Mouse (Mus musculus) liver, adult 2 months (tissue): ENCODE measurements around the gene Mettl7a3. TPM values are rescaled to one million over a fixed set of nuclear protein-coding genes. Genes with fewer than 3 reads are reported as not detected.
"Not testable (repeated sequence)": the region's sequence is repeated elsewhere in the genome, so short reads cannot be mapped to it uniquely, and the experiment has no call there.

Experiments
- DNase-seq: peaks from one replicate; pipeline ENCODE4 v3.0.0-alpha.2; 2011; ENCODE audit warnings: low read depth, low spot score; ENCODE audit errors: extremely low read depth
- H3K27ac ChIP-seq: fragments of 200-500 bp; replicated peaks from 2 replicates; pipeline ENCODE4 v1.5.1; 2012; ENCODE audit warnings: low read depth, mild to moderate bottlenecking, control low read depth, inconsistent platforms, low read length; ENCODE audit not compliant: insufficient read depth
- H3K27me3 ChIP-seq: fragments of 200-500 bp; 2 replicates; pipeline ENCODE4 v1.6.1; 2012; ENCODE audit warnings: mild to moderate bottlenecking, moderate library complexity, low read length, inconsistent platforms; ENCODE audit not compliant: control insufficient read depth, insufficient read depth
- H3K36me3 ChIP-seq: fragments of 200-500 bp; 2 replicates; pipeline ENCODE4 v1.6.1; 2012; ENCODE audit warnings: low read length, inconsistent platforms; ENCODE audit not compliant: control insufficient read depth, insufficient read depth
- H3K4me1 ChIP-seq: fragments of 200-500 bp; 2 replicates; pipeline ENCODE4 v1.6.1; 2011; ENCODE audit warnings: low read length; ENCODE audit not compliant: control insufficient read depth, insufficient read depth
- H3K4me3 ChIP-seq: fragments of 200-500 bp; 2 replicates; pipeline ENCODE4 v1.5.1; 2011; ENCODE audit warnings: low read depth, mild to moderate bottlenecking, control low read depth, low read length, moderate library complexity; ENCODE audit not compliant: insufficient read depth
- H3K79me2 ChIP-seq: fragments of 200-500 bp; 2 replicates; pipeline ENCODE4 v1.6.1; 2012; ENCODE audit warnings: inconsistent platforms, mild to moderate bottlenecking, low read length, moderate library complexity; ENCODE audit not compliant: control insufficient read depth, insufficient read depth
- H3K9ac ChIP-seq: fragments of 200-500 bp; 2 replicates; pipeline ENCODE4 v1.6.1; 2012; ENCODE audit warnings: low read depth, mild to moderate bottlenecking, control low read depth, inconsistent platforms, low read length
- CTCF ChIP-seq: fragments of 200-500 bp; IDR thresholded peaks from 2 replicates; pipeline ENCODE4 v1.5.1; 2011; ENCODE audit warnings: low read depth, low read length, control low read depth
- POLR2A ChIP-seq: fragments of 200-500 bp; IDR thresholded peaks from 2 replicates; pipeline ENCODE4 v1.6.1; 2011; ENCODE audit warnings: low read length, control low read depth; ENCODE audit not compliant: insufficient read depth; ENCODE audit errors: extremely low read depth
- WGBS: fragments of 180-500 bp; shearing (Covaris S2); methylation state at CpG from one replicate; pipeline ENCODE4 v1.1.7; 2018; 5-methylcytosine and 5-hydroxymethylcytosine counted together
- polyA plus RNA-seq: library from polyadenylated mRNA; depleted of rRNA; stranded (reverse); fragments of >200 nt; gene quantifications from 2 replicates; pipeline ENCODE4 v1.2.3, GENCODE M21; 2012
- total RNA-seq: library from RNA; depleted of rRNA; stranded (reverse); fragments of >200 nt; gene quantifications from 2 replicates; pipeline ENCODE4 v1.2.3, GENCODE M21; 2014

Mettl7a3 gene
- total and polyA plus RNA-seq, 2 experiments, result not detected

DNA sequence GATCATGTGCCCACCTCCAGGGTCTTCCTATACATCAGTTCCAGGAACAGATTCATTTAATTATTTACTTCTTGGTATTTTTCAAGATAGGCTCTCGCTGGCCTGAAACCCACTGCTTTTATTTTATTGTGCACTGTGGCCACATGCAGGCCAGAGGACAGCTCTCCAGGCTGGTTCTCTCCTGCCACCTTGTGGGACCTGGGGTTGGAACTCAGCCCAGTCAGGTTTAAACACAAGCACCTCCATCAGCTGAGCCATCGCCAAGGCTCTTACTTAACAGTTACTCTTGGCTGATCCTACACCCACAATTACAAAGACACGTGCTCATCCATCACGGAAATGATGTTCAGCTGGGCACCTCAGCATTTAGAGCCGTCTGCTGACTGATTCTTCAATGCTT, 13.6 kb upstream of the Mettl7a3 start:
- peak overlapping the region; percentile 51 for H3K9ac ChIP-seq
- no peaks in the 10 kb centered on the region for H3K27me3 ChIP-seq
- TF ChIP-seq CTCF (peak; percentile 91), POLR2A (no peak)
- DNase-seq, result peak; percentile 97
- no peaks in the 10 kb centered on the region for H3K36me3 ChIP-seq
- WGBS, result 13% methylated on average over 5 of the region's 5 CpGs
- no peak overlapping the region for H3K4me3 ChIP-seq
- H3K79me2 ChIP-seq, result no peaks in the 10 kb centered on the region
- H3K4me1 ChIP-seq, result peaks cover 27% of the 10 kb centered on the region
- peak overlapping the region; percentile 98 for H3K27ac ChIP-seq

DNA sequence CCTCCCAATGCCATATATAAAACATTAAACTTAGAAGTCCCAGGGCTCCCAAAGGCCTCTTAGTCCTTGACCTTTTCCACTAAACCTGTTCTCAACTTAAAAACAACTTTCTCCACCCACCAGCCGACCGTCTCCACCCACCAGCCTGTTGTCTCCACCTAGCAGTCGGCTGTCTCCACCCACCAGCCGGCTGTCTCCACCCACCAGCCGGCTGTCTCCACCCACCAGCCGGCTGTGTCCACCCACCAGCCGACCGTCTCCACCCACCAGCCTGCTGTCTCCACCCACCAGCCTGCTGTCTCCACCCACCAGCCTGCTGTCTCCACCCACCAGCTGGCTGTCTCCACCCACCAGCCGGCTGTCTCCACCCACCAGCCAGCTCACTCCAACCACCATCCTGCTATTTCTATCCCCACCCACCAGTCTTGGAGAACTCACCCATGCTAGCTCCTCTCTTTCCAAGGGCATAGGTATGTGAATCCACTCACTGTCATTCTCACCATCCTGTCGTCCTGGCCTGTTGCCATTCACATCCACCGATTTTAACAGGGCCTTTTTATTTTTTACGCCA, 10.6 kb upstream of the Mettl7a3 start:
- Histone ChIP-seq H3K36me3 (no peaks in the 10 kb centered on the region), H3K27me3 (no peaks in the 10 kb centered on the region), H3K4me1 (peaks cover 18% of the 10 kb centered on the region), H3K9ac (no peak overlapping the region), H3K4me3 (no peak overlapping the region), H3K79me2 (no peaks in the 10 kb centered on the region), H3K27ac (no peak overlapping the region)
- WGBS, result 60% methylated on average over 12 of the region's 12 CpGs
- DNase-seq, result peak; percentile 64
- no peak for TF ChIP-seq POLR2A
- TF ChIP-seq CTCF, result no peak

DNA sequence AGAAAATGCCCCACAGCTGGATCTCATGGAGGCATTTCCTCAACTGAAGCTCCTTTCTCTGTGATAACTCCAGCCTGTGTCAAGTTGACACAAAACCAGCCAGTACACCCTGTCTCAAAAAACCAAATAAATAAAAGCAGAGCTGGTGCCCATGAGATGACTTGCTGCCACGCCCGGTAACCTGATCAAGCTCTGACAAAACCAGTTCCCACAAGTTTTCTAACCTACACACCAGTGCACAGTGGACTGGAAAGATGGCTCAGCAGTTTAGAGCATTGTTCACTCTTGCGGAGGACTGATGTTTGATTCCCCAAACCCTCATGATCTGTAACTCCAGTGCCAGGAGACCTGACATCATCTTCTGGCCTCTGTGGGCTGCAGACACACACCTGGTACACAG, 9.5 kb upstream of the Mettl7a3 start:
- no peaks in the 10 kb centered on the region for H3K27me3 ChIP-seq
- H3K4me3 ChIP-seq, result no peak overlapping the region
- H3K4me1 ChIP-seq, result peaks cover 7% of the 10 kb centered on the region
- no peak for TF ChIP-seq CTCF
- TF ChIP-seq POLR2A, result no peak
- no peaks in the 10 kb centered on the region for H3K79me2 ChIP-seq
- DNase-seq, result no peak
- no peak overlapping the region for H3K27ac ChIP-seq
- no peak overlapping the region for H3K9ac ChIP-seq
- 96% methylated on average over 3 of the region's 3 CpGs for WGBS
- no peaks in the 10 kb centered on the region for H3K36me3 ChIP-seq

DNA sequence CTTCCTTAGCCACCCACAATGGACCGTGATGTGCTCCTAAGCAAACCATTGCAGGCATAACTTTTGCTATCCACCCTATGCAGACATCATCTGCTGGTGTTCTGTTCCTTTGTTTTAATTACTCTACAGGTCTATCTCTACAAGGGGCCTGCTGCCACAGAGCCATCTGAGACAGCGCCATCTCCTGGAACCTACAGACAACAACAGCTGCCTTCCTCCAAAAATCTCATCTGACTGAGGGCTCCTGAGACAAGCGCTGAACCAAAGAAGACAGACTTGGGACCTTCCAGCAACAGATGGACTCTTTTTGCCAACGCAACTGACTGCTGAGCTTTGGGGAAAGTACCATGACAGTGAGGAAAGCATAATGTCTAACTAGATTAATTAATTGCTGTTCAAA, 6.6 kb upstream of the Mettl7a3 start:
- not testable (repeated sequence) for H3K36me3 ChIP-seq, H3K4me3 ChIP-seq, H3K79me2 ChIP-seq, DNase-seq, H3K27me3 ChIP-seq, H3K9ac ChIP-seq, H3K27ac ChIP-seq, H3K4me1 ChIP-seq
- 78% methylated on average over 4 of the region's 4 CpGs for WGBS
- peak; percentile 34; the same call in 1 of the 2 replicates for TF ChIP-seq CTCF

DNA sequence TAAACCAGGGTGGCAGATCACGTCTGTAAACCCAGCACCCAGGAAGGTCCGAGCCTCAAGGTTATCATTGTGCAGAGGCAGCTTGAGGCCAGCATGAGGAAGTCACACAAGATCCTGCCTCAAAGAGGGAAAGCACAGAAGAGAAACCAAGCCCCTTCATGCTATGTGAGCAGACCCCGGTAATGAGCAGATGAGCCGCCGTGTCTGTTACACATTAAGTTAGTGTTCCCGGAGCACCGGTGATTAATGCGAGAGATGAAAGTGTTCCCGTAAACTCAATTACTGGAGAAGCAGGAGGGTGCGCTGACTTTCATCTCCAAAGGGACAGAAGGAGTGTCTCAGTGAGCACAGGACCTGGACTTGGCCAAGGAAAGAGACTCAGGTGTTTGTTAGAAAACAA, 5.4 kb upstream of the Mettl7a3 start:
- H3K4me1 ChIP-seq, H3K27ac ChIP-seq, H3K27me3 ChIP-seq, H3K36me3 ChIP-seq, DNase-seq, H3K9ac ChIP-seq, H3K4me3 ChIP-seq, H3K79me2 ChIP-seq: not testable (repeated sequence)
- 94% methylated on average over 10 of the region's 10 CpGs for WGBS

DNA sequence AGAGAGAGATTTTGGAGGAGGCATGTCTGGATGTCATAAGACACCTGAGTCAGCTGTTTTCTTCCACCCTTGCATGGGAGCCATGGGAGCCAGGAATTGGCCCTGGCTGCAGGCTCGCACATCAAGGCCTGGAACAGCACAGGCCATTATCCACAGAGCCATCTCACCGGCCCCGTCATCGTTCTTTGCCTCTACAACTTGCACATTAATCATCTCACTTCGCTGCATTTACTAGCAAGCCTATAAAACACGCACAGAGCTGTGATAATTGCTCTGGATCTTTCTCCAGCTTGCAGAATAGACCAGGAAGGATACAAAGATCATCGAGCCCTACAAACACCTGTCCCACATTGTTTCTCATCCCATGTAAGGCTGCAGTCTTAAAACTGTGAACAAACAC, 4.0 kb upstream of the Mettl7a3 start:
- Histone ChIP-seq H3K4me1 (no peaks in the 10 kb centered on the region), H3K27ac (no peak overlapping the region), H3K9ac (no peak overlapping the region), H3K4me3 (no peak overlapping the region), H3K27me3 (no peaks in the 10 kb centered on the region), H3K79me2 (no peaks in the 10 kb centered on the region), H3K36me3 (no peaks in the 10 kb centered on the region)
- WGBS, result 93% methylated on average over 7 of the region's 7 CpGs
- no peak for DNase-seq
- no peak for TF ChIP-seq POLR2A
- TF ChIP-seq CTCF, result no peak

DNA sequence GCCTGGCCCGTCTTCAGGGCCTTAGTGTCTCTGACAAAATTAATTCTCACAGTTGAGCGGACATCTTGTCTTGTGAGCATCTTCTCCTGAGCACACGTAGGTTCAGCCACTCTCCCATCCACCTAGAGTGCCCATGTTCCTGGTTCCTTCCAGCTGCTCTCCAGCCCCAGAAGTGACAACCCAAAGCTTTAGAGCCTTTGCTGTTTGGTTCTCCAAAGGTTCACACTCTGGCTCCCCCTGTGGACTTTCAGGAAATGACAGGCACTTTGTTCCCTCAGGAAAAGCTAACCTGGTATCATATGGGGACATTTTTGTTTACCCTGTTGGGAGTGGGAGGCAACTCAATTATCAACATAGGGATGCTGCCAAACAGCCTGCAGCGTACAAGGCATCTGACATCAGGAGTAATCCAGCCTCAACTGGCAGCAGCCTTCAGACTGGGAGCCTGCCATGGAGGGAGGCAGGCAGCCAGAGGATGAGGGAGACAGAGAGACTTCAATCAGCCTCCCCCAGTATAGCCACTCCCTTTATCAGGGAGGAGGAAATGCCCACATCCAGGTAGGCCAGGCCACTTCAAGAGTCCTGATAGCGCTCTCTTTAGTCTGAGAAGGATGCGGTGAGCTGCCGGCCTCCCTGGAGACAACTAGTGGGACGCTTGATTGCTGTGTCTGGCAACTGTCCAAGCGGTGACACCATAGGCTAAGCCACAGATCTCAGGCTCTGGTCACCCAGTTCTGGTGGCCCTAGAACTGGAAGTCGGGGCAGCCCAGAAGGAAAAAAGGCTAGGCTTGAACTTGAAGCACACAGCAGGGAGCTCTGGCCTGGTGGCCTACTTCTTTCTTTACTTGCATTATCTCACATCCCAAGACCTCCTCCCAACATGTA, 2.4 kb upstream of the Mettl7a3 start:
- not testable (repeated sequence) for H3K27me3 ChIP-seq, H3K27ac ChIP-seq, H3K79me2 ChIP-seq, H3K4me3 ChIP-seq, H3K36me3 ChIP-seq, H3K4me1 ChIP-seq, DNase-seq, H3K9ac ChIP-seq
- 29% methylated on average over 2 of the region's 10 CpGs for WGBS

DNA sequence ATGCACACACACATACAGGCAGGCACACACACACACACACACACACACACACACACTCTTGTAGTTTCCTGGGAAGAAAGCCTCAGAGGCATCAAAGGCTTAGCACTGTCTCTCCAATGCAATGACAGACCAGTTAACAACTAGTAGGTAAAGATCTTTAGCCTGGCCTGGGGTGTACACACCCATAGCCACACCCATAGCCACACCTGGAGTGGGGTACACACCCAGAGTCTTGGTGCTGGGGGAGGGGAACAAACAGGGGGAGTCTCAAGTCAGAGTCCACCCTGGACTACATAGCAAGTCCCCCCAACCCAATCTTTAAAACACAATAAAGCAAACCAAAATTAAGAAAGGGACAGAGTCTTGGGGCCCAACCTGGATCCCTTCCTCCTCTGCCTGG, 2.6 kb downstream of the Mettl7a3 start:
- not testable (repeated sequence) for H3K4me1 ChIP-seq, H3K27me3 ChIP-seq, DNase-seq, H3K79me2 ChIP-seq, H3K4me3 ChIP-seq, H3K27ac ChIP-seq, H3K36me3 ChIP-seq, H3K9ac ChIP-seq
